Mouse (Mus musculus) brain, embryonic 14.5 days (tissue): Measurements from ENCODE around the gene Setd1b.

Source experiments
- CTCF ChIP-seq: fragments of 200-500 bp; IDR thresholded peaks from 2 replicates; pipeline ENCODE4 v1.5.1; 2012; ENCODE audit warnings: inconsistent platforms, mild to moderate bottlenecking, moderate library complexity, borderline replicate concordance; ENCODE audit not compliant: insufficient read depth, insufficient read length; ENCODE audit errors: extremely low read depth
- POLR2A ChIP-seq: fragments of 200-500 bp; IDR thresholded peaks from 2 replicates; pipeline ENCODE4 v1.6.1; 2012; ENCODE audit warnings: mild to moderate bottlenecking, inconsistent platforms, borderline replicate concordance; ENCODE audit not compliant: poor library complexity, insufficient read depth, insufficient read length, severe bottlenecking; ENCODE audit errors: extremely low read depth

GRCm38 (mm10) chr5:123125105-123125504 is 16.9 kb upstream of the Setd1b start:
- TF ChIP-seq CTCF = no peak
- no peak for TF ChIP-seq POLR2A
